Mouse (Mus musculus) megakaryocyte, adult 5-6 weeks (primary cell): Measurements from ENCODE around the gene Ago4. TPM values are rescaled to one million over a fixed set of nuclear protein-coding genes. Genes with fewer than 3 reads are reported as not detected.

Experiments
- ATAC-seq: 2 replicates; pipeline ENCODE4 v1.8.0; 2016; ENCODE audit warnings: mild to moderate bottlenecking, inconsistent platforms; ENCODE audit not compliant: poor library complexity, severe bottlenecking
- total RNA-seq, 2 experiments: library from RNA; stranded (forward) in 1 of 2; stranded (reverse) in 1 of 2; fragments of 153-499, 151-499 nt in 1 of 2; fragments of 221-1000, 200-1000 nt in 1 of 2; gene quantifications; 2 replicates each; pipeline versions ENCODE4 v1.2.3 to v1.2.4; 2015 to 2017

The Ago4 gene
- total RNA-seq, 2 experiments from 2014 or later = 4.0 to 5.3 TPM

DNA sequence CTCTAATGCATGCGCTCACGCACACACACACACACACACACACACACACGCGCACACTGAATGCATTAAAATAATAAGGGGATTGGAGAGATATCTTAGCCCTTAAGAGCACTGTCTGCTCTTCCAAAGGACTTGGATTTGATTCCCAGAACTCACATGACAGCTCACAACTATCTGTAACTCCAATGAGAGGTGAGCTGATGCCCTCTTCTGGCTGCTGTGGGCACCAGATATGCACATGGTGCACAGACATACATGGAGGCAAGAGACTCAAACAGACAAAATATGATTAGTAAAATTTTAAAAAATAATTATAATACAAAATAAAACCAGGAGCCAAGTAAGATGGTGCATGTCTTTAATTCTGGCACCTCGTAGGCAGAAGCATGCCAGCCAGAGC, 6.4 kb downstream of the Ago4 start:
- no peak for ATAC-seq

DNA sequence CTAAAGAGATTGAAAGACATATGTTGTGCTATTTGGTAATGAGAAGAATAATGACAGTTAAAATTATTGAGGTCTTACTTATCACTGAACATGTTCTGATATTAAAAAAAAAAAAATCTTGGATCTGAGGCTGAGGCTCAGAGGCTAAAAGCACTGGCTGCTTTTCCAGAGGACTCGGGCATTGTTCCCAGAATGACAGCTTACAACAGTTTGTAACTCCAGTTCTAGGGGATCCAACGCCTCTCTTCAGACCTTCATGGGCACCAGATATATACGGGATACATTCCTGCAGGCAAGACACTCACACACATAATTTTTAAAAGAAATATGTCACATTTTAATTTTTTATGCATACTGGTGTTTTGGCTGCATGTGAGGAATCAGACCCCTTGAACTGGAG, 7.1 kb downstream of the Ago4 start:
- no peak for ATAC-seq

DNA sequence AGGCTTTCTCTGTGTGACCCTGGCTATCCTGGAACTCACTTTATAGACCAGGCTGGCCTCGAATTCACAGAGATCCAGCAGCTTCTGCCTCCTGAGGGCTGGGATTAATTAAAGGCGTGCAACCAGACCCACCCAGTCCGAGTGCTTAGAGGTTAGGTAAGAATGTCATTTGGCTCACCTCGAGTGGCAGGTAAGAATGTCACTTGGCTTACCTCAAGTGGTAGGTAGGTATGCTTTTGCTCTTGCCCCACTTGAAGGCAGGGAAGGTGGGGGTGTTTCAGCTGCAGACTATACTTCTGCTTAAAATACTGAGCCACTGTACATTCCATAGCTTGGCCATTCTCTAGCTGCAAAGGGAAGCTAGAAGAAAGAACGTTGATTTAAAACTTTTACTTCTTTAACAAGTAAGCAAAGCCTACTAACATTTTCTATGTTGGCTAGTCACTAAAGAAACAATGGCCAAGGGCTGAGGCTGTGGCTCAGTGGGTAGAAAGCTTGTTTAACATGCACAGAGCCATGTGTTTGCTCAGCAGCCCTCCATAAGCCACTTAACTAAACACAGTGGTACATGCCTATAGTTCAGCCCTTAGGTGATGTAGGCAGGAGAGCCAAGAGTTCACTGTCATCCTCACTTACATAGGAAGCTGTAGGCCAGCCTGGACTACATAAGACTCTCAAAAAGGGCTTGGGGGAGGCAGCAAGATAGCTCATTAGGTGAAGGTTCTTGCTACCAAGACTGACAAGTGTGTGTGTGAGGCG, 20.8 kb downstream of the Ago4 start:
- no peak for ATAC-seq

DNA sequence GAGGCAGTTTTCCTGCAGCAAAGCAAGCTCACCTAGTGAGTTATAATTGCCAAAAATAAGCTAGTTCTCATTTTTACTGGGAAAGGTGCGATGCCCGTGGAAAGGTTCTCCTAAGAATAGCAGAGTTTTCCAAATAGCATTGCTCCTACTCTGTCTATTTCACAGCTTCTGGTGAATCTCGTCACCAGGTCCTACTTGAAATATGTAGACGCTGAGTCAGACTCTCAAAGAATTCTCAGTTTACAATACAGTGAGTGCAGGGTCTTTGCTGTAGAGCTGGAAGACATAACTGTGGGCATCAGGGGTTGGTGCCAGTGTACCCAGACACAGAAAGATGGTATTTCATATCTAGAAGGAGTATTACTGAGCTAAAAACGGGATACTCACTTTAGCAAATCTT, 22.3 kb downstream of the Ago4 start:
- no peak for ATAC-seq

DNA sequence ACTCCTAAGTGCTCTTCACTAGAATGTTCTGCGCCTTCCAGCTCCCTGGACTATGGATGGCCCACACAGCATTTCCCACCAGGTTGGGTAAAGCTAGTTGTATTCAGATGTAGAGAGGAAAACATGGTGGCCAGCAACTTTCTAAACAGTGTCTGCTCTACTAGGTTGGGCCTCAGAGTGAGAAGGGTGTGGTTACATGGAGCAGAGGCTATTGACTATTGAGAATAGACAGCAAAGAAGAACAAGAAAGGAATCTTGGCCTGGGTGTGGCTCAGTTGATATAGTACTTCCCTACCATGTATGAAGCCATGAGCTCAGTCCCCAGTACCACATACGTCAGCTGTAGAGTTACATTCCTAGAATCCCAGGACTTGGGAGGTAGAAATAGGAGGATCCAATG, 24.2 kb downstream of the Ago4 start:
- no peak for ATAC-seq

DNA sequence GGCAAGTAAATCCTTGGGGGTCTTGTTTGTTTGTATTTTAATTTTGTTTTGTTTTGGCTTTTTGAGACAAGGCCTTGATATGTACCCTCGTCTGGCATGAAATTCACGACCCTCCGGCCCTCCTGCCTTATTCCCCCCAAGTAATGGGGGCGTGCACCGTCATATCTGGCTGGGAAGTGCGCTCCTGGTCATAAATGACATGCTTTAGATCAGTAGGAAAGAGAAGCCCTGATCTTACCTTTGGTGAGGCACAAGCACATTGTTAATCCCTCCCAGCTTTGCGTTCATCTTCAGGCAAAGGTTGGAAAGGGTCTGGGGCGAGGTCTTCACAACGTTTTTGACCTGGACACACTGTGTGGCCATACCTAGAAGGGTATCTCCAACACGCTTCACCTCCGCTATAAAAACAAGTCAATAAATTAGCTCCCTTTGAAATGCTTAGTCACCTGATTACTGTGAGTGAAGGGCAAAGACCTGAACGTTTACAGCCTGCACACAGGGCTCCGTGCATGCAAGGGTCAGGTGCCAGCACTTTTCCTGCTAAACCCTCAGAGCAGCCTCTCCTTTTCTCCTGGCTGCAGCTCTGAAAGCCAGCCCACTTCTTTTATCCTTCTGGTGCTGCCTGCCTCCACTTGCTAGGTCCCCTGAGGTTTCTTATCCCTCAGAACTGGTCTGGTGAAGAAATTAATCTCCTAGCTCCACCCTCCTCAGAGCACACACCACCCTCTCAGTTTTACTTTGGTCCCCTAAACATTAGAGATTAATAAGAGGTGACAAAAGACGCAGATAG, 25.0 kb downstream of the Ago4 start:
- no peak for ATAC-seq

DNA sequence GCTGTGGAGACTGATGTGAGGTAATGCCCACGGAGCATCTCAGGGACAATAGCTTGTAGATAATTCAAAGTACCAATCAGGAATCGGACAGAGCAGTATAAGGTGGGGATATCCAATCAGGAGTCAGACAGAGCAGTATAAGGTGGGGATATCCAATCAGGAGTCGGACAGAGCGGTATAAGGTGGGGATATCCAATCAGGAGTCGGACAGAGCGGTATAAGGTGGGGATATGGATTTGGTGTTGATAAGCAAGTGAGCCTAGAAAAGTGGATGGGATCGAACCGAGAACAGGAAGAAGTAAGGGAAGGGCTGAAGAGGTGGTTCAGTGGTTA, 30.3 kb downstream of the Ago4 start:
- no peak for ATAC-seq

DNA sequence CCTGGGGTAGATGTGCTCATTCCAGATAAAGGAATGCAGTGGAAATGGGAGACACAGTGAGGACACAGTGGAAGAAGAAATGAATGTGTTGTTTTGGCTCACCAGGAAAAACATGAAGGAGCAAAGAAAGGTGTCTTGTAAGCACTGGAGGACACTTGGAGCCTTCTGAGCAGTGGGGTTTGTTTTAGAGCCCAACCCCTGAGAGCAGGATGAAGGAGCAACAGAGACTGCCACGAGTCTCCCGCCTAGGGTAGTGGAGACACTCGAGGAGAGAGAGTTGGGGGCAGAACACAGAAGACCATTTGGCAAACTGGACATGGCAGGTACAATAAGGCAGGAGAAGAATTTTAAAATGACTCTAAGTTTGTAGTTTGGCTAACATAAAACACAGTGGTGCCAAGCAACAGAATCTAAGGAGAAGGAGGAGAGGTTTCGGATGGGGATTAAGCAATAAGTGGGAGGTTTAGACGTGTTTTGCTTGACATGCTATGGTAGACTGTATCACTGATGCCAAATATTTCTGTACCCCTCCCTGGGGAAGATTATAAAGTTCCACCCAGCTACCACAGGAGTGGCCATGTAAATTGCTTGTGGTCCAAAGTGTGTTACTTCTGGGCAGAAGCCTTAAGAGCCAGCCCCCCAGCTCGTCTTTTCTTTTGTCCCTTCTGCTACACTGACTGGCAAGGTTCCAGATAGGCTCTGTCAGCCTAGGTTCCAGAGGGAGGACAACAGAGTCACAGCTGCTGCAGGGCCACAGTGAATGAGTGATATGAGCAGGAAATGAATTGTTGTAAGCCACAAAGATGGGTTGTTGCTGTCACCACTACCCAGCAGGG, 30.9 kb downstream of the Ago4 start:
- ATAC-seq = no peak

DNA sequence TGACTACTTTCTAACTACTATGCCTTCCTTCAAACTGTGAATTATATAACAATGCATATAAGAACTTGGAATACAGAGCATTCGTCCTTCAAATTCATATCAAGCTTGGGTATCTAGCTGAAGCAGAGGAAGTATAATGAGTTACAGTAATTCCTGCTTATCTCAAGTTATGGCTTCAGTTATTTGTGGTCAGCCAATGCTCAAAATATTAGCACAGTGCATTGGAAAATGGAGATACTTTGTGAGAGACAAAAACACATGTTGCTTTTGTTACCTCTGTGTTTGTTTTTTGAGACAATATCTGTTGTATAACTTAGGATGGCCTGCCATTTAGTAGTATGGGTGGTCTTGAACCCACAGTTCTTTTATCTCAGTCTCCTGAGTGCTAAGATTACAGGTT, 34.7 kb downstream of the Ago4 start:
- no peak for ATAC-seq

DNA sequence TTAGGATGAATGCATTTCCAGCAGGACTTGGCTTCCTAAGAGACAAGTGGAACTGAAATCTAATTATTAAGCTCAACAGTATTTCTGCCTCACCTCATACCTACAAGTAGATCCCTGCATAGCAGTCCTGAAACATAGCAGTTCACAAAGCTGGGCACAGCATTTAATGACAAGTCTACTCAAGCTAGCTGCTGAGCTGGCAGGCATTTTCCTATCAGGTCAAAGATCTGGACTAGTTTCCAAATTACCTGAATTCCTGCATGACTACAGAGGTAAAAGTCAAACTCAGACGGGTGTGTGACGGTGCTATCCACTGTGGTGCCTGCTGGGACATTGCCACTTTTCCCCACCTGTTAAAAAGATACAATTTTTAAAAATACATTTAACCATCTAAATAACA, 36.3 kb downstream of the Ago4 start:
- no peak for ATAC-seq

DNA sequence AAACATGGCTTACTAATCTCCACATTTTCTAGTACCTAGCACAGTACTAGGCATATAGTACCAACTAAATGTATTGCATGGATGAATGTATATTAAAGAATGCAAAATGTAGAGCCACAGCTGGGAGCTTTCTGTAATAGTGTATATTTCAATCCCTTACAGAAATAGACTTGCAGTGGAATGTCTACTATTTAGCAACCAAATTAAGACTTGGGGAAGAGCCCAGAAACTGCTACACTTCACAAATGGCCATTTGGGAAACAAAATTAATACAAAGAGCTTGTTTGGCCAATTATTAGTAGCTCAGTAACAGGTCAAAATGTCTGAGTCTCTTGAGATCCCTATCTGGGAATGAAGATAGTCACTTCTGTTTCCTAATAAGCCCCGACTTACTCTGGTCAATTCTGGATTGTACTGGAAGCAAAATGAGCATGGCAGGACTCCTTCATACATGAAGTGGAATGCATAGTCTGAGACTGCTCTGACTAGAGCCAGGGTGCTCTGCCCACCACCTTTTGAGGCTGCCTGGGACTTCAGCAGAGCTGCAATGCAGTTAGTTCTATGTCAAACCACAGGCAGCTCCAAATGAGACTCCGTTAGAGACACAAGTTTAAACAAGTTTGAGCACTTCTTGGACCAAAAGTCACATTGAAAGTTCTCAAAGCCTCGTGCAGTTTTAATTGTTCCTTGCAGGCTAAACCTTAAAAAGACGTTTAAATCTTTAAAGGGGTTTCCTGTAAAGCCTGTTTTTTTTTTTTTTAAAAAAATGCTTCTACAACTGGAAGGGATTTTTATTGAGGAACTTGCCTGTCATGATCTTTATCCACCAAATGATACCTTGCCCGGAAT, 37.1 kb downstream of the Ago4 start:
- no peak for ATAC-seq

DNA sequence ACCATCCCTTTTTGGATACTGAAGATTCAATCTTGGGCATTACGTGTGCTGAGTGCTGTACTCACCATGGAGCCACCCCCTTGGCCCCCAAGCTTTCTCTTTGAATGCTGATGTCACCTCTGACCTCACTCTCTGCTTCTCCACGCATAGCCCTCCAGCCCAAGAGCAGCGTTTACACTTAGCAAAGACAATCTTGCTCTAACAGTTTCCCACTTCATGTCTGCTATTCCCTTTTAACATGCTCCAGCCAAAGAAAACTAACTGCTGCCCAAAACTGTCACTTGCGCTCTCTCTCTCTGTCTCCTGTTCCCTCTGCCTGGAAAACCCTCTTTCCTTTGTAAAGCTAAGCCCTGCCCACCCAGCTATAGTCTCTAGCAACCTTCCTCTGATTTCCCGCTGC, 37.8 kb downstream of the Ago4 start:
- no peak for ATAC-seq

DNA sequence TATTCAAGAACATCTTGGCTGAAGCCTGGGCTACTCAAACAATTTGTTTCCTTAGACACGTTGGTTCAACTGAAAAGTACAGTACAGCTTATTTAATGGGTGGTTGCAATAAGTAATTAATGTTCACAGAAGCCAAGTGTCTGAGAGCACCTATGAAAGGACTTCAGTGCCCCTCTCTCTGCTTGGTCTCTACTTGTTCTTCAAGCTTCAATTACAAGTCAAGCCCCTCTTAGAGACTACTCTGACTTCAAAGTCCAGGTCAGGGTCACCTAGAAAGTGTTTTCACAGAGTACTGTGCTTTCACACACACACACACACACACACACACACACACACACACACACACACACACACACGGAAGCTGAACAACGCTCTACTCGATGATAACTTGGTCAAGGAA, 39.9 kb downstream of the Ago4 start:
- ATAC-seq = no peak

DNA sequence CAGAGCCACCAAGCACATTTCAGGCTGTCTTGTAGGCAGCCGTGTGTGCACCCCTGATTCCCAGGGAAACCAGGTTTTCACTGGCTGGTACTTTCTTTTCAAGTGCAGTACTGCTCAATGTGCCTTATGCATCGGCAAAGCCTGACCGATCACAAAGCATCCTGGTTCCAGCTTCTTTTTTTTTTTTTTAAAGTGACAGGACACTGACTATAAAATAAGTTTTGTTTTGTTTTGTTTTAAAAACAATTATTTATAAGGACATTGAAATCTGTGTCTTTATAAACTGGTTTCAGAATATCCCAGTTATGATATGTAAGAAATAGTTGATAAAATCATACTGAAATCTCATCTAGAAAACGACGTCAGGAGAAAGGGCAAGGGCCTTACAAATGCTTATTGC, 41.3 kb downstream of the Ago4 start:
- ATAC-seq = no peak

DNA sequence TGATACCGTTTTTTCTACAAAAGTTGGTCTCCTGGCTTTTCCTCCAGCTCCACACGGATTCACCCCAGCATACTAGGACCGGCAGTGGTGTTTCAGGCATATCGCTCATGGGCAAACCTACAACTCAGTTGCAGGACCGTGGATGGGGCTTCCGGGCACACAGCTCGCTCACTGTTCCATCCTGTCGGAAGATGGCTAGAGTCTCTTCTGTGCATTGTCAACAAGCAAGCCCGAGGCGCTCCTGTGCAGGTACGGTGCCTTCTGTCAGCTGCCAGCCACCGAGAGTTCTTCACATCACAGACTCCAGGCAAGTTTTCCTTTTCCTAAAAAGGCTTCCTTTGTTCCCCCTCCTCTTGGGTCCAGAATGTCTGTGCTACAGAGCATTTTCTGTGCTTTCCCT, 42.5 kb downstream of the Ago4 start:
- ATAC-seq = no peak

DNA sequence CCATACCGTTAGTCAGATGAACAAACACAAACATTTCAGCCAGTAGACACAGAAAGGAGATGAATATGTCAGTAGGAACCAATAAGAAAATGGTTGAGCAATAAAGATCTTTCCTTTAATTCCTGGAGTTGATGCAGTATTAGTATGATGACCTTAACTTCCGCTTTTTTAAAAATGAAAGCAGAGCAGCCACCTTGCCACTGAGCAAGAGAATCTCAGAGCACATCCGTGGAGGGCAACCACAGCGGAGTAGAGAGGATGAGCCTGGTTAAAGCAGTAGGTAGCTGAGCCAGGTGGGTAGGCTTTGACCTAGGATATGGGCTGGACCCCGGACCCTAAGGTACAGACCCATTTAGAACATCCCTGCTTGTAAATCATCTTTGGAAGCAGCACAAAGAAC, 43.5 kb downstream of the Ago4 start:
- peak; percentile 86 for ATAC-seq

DNA sequence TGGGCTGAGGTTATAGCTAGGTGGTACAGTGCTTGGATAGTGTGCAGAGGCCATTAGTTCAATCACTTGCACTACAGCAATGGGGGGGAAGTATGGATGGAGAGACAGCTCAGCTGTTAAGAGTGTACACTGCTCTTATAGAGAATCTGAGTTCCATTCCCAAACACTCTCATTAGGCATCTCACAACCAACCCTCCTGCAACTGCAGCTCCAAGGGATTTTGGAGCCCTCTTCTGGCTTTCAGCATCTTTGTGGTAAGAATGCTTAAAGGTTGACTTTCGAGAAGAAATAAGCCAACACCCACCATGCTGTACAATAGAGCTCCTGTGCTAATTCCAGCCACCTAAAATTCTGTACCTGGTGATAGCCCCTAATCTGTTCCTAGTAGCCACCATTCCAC, 47.1 kb downstream of the Ago4 start:
- no peak for ATAC-seq

DNA sequence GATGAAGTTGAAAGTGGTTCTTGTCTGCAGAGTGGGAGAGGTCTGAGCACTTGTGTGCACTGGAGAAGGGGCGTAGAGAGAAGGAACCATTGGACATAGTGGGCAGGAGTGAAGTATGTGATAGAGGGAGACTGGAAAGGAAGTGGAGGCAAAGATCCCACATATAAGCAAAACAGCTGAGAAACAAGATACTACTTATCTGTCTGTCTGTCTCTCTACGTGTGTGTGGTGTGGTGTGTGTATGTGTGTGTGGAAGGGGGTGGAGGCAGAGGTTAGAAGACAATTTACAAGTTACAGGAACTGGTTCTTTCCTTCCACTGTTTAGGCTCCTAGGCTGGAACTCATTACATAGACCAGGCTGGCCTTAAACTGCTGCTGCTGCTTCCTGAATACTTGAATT, 48.2 kb downstream of the Ago4 start:
- no peak for ATAC-seq

DNA sequence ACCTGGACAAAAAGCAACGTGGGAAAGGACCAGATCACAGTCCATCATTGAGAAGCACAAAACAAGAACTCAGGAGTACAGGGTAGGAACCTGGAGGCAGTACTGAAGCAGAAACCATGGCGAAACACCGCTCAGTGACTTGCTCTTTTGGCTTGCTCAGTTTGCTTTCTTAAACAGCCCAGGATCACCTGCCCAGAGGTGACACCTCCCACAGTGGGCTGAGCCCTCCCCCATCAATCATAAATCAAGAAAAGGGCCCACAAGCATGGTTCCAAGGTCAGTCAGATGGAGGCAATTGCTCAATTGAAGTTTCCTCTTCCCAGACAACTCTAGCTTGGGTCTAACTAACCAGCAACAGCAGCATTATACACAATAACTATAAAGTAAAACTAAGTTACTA, 49.4 kb downstream of the Ago4 start:
- no peak for ATAC-seq

DNA sequence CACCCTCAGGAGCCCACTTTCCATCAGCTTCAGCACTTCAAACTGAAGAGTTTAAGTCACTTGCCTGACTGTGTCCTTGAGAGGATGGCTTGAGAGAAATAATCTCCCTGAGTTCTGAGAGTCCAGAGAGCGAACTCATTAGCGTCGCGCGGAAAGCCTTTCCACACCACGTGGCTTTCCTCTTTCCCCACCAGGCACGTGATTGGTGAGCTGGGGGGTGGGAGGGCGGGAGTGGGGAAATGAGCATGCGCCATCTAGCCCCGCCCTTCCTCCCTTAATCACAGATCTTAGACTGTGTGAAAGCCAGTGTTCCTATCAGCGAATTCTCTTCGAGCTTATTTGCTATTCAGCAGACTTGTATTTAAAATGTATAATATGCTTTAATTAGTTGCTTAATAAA, 50.3 kb downstream of the Ago4 start:
- no peak for ATAC-seq

DNA sequence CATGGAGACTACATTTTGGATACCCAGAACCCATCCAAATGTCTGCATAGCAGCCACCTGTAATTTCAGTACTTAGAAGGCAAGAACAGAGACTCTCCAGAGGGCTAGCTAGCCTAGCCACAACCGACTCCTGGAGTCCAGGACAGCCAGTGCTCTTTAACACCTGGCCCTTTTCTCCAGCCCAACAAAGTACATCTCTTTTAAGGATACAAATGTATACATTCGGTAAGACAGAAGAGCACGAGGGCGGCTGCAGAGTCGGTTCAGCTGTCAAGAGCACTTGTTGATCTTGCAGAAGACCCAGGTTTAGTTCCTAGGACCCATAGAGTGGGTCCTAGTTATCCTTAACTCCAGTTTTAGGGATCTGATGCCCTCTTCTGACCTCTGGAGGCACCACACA, 51.8 kb downstream of the Ago4 start:
- no peak for ATAC-seq
